Mouse (Mus musculus) thymus, adult 2 months (tissue): ENCODE data around the gene Ccr2.

Experiments used
- CTCF ChIP-seq: fragments of 200-500 bp; IDR thresholded peaks from 2 replicates; pipeline ENCODE4 v1.5.1; 2012; ENCODE audit warnings: mild to moderate bottlenecking, control low read depth, low read length, moderate library complexity, borderline replicate concordance; ENCODE audit not compliant: control insufficient read depth, poor library complexity, insufficient read depth; ENCODE audit errors: extremely low read depth
- POLR2A ChIP-seq: fragments of 200-500 bp; IDR thresholded peaks from 2 replicates; pipeline ENCODE4 v1.6.1; 2012; ENCODE audit warnings: mild to moderate bottlenecking, low read length, control low read depth, moderate library complexity; ENCODE audit not compliant: control insufficient read depth, poor library complexity, insufficient read depth; ENCODE audit errors: extremely low read depth

DNA sequence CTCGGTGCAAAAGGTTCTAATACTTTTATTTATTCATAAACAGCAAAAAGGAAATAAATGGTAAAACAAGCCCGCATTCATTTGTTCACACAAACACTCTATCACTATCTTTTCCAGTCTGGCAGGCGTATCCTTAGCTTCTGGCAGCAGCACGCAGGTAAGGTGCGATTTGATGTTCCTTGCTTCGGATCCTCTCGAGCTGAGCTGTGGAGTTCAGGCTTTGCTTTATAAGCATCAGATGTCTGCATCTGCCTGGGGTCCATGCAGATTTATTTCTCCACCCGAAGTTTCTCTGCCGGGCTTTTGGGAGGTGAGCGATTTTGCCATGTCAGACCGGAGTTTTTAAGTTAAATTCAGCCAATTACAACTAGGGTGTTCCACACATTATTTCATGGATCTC is 35.9 kb downstream of the Ccr2 start:
- TF ChIP-seq CTCF (no peak), POLR2A (no peak)
